Mouse (Mus musculus): ENCODE results near the gene Sh3gl1. TPM values are rescaled to one million over a fixed set of nuclear protein-coding genes. Genes with fewer than 3 reads are reported as not detected.

Gene Sh3gl1
- total RNA-seq, 2 experiments from 2014 or later = 23.0 to 24.1 TPM

DNA sequence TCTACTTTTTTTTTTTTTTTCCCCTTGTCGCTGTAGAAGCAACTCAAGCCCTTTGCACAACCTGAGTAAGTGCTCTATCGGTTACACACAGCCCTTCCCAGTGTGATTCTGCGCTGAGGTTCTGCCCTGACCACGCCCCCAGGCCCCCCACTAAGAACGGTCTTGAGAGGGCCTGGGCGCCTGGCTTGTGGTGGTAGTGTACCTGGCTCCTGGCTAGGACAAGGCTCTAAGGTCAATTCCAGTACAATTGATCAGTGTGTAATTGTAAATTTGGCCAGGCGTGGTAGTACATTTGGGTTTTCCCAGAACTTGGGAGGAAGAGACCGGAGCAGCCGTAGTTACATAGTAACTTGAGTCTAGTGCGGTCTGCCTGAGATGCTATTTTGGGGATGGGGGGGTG, 29.5 kb downstream of the Sh3gl1 start:
- intact Hi-C loops (cut with DNase I) = no loop called here
- no peak for DNase-seq

- intact Hi-C loops (cut with DNase I) = no loop called here
- peak; percentile 52 to 59 for DNase-seq
These were observed 30.9 kb downstream of the Sh3gl1 start, which contains the start of the genes Stap2 and Mpnd for GRCm38 (mm10) chr17:56005415-56006061. Gene Stap2, minus strand, starts transcription at chr17:56005584. Gene Mpnd, plus strand, starts transcription at chr17:56005711.

GRCm38 (mm10) chr17:56003000-56003399, 33.4 kb downstream of the Sh3gl1 start:
- intact Hi-C loops (cut with DNase I) = no loop called here
- DNase-seq = no peak

DNA sequence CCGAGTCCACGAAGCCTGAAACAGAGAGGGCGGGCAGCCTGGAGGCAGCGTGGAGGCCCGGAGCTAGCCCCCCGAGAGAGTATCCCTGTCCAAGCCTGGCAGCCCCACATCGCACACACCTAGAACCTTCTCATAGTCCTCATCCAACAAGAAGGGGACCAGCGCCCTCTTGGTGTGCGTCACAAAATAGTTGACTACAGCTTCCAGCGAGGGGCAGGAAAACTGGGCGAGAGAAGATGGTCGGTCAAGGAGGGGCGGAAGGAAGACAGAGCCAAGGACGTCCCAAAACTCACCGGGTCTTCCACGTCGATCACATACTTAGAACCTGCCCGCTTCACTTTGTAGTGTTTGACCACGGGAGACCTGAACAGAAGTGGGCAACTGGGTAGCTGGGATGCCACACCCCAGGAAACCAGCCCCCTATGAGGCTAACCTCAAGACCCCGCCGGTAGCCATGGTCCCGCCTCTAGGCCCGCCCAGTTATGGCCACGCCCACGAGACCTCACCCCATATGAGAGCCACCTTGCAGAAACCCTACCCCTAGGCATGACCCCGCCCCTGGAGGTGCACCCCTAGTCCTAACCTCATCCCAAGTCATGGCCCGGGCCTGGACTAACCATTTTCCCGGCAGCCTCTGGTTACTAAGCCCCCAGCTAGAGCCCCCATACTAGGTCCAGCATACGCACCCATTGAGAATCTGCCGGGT, 36.5 kb downstream of the Sh3gl1 start:
- DNase-seq = no peak
- intact Hi-C loops (cut with DNase I) = no loop called here

- DNase-seq = peak in 1 of 2 experiments; percentile 38
- intact Hi-C loops (cut with DNase I) = no loop called here
These were observed 40.4 kb downstream of the Sh3gl1 start for GRCm38 (mm10) chr17:55996007-55996406.

DNA sequence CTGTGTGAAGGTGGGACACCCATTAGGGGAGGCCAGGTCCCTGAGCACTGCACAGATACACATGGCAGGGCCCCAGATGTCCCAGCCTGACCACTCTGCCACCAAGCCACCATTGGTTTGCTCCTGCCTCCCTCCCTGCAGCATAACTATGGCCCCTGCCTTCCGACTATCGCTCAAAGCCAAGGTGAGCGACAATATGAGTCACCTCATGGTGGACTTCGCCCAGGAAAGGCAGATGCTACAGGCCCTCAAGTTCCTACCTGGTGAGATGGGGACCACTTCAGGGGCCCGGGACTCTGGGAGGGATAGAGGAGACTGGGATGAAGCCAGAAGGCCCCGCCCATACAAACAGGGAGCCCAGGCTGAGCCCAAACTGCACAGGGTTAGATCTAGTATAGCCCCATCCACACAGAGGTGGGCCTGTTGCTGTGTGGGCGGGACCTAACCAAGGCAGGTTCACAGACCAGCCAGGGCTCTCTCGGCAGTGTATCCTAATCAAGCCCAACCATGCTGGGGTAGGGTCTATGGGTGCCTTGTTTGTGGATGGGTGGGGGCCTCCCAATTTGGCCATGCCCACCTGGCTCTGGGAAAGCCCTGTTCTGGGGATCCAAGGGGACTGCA, 46.0 kb downstream of the Sh3gl1 start:
- intact Hi-C loops (cut with DNase I) = no loop called here

DNA sequence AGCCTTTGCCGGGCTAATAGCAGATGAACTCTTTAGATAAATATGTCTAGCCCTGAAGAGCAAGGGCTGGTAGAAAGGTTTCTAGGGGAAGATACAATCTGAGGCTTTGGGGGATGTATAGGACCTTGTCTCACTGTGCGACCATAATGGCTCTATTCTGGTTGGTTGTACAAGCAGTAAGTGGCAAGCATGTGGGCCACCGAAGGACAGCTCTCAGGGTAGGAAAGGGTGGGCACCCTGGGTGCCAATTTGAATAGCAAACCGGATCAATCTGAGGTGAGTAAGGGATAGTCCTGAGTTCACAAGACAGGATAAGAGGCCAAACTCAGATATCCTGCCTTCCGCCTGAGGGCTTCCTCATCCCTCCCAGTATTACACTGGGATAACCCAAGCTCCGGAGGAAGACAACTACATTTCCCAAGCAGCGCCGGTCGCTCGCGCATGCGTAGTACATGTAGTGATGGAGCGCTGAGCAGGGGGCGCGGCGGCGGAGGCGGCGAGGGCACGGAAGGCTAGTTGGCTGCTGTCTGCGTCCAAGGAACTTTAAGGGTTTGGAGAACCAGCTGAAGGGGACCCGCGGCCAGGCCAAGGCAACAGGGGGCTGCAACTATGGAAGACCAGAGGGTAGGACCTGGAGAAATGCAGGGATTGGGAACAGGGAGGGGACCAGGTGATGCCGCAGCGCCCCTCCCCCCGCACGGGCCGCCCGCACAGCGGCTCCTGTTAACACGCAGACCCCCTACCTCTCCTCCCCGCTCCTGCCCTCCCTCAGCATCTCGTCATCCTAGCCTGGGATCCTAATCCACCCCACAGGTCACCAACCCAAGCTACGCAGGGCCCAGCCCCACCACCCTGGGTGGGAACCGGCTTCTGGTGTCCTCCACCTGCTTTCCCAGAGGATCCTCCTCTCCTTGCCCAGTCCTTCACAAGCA, 50.1 kb downstream of the Sh3gl1 start, which contains the start of gene Fsd1:
Gene Fsd1 (plus strand): TSS at position 480 of the 932 bp plus-strand sequence.
- DNase-seq = peak; percentile 61 to 63
- intact Hi-C loops (cut with DNase I) = no loop called here

More for the DNA sequence above, 46.0 kb downstream of the Sh3gl1 start:
- no peak for DNase-seq

- DNase-seq = no peak
- intact Hi-C loops (cut with DNase I) = no loop called here
These were observed 59.1 kb downstream of the Sh3gl1 start for GRCm38 (mm10) chr17:55977301-55977700.

GRCm38 (mm10) chr17:55976255-55976862, 60.1 kb downstream of the Sh3gl1 start:
- intact Hi-C loops (cut with DNase I) = loop anchor here (1.0 kb wide), 1 partner anchor 34 kb away; no protein-coding TSS in a partner anchor
- DNase-seq = peak; percentile 83 to 89

DNA sequence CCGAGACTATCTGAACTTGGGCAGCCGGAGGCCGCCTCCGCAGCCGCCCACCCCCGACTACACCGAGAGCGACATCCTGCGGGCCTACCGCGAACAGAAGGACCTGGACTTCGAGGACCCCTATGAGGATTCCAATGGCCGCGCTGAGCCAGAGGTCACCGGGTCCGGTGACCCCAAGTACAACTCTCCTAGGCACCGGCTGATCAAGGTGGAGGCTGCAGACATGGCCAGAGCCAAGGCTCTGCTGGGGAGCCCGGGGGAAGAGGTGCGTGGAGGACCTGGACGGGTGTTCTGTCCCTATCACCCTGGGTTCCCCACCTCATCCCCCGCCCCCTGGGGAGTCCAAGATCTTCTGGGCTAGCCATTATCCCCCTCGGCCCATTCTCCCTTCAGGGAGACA, 65.0 kb downstream of the Sh3gl1 start:
- intact Hi-C loops (cut with DNase I) = no loop called here
- DNase-seq = no peak

DNA sequence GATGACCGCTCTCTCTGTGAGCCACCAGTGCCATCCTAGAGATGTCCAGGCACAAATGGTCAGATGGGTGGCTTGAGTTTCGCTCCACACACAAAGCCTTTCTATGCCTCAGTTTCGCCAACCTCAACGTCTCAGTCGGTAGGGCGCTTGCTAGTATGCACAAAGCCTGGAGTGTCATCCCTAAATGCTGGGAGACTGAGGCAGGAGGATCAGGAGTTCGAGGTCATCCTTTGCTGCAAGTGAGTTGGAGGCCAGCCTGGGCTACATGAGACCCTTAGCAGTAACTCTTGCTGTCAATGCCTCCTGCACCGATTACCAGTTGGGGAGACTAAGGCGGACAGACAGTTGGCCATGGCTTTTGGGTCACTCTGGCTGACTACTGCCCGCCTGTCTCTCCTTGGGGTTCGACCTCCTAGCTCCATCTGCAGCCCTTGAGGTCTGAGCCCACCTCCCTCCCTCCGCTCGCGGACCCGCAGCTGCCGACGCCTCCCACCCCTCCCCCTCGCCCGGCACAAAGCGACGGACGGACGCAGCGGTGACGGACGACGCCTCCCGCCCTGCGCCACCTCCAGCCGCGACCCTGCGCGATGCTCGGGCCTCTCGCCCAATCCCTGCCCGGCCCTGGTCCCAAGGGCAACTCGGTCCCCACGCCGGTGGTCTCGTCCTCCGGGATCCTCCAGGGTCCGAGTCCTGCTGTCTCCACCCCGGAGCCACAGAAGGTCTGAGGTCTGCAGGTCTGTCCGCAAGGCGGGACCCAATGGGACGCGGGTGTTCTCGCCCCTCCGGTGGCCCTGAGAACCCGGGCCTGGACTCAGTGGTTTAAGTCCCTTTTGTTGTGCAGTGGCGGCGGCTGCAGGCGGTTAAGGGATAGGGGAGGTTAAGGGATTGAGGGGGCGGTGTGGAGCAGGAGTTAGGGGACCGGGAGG, 66.2 kb downstream of the Sh3gl1 start, which contains the start of gene Shd:
Gene Shd (plus strand): TSS at position 502 of the 926 bp plus-strand sequence.
- intact Hi-C loops (cut with DNase I) = no loop called here
- peak; percentile 46 to 54 for DNase-seq

DNA sequence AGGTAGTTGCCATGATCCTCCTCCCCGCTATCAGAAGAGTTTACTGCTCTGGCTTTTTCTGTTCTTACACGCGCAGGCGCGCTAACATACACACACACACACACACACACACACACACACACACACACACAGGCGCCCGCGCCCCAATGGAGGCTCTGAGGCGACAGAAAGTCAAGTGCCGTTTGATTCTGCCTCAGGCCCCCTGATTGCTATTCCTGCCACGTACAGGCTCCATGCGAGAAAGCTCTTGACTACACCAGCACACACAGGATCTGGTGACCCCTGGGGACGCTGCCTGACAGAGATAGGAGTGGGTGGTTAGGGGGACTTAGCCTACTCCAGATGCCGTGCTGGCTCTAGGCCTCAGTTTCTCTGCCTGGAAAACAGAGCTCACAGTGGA, 66.9 kb downstream of the Sh3gl1 start:
- intact Hi-C loops (cut with DNase I) = no loop called here
- no peak for DNase-seq

DNA sequence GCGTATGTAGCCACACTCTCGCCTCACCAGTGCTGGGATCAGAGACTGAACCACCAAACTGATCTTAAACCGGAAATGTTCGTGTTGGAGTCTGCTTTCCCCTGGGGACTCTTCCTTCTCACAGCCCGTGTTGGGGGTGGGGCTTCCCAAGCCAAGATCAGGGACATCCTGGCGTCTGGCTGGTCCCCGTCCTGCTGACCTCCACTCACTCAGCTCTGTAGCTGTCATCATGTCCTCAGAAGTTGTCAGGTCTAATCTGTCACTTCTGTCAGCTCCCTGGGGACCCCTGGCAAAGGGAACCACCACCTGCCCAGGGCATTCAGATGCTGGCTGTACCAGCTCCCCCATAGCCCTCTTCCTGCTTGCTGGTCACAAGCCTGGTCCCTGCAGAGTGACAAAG, 68.2 kb downstream of the Sh3gl1 start:
- intact Hi-C loops (cut with DNase I) = no loop called here
- DNase-seq = peak; percentile 35 to 48

- no peak for DNase-seq
- intact Hi-C loops (cut with DNase I) = no loop called here
These were observed 69.2 kb downstream of the Sh3gl1 start for GRCm38 (mm10) chr17:55967186-55967585.

Other genes with a start within 250 kb of the Sh3gl1 start
- gene Zfp119a, start 157.7 kb downstream of the Sh3gl1 start, total RNA-seq (2021) = 1 to 10 TPM; 3.4 to 4.3 TPM
- 1 to 10 TPM; 4.6 to 5.3 TPM for gene Zfp959, start 144.5 kb downstream of the Sh3gl1 start, total RNA-seq (2021)
- 1 to 10 TPM; 3.3 to 4.1 TPM for gene Zfp119b, start 87.1 kb downstream of the Sh3gl1 start, total RNA-seq (2021)
- gene Ebi3, start 84.0 kb downstream of the Sh3gl1 start, total RNA-seq (2021) = under 1 TPM; 0.63 to 0.81 TPM
- gene Yju2, start 77.5 kb downstream of the Sh3gl1 start, total RNA-seq (2021) = 10 to 100 TPM; 10.8 to 12.6 TPM
- gene Shd, start 66.2 kb downstream of the Sh3gl1 start, total RNA-seq (2021) = 1 to 10 TPM; 1.3 to 3.1 TPM
- under 1 TPM in 1 of 2 experiments, not detected in 1; 0.74 TPM for gene Fsd1, start 50.1 kb downstream of the Sh3gl1 start, total RNA-seq (2021)
- gene Stap2, start 31.1 kb downstream of the Sh3gl1 start, total RNA-seq (2021) = 10 to 100 TPM; 15.9 to 17.9 TPM
- 10 to 100 TPM; 44.1 to 49.9 TPM for gene Mpnd, start 30.9 kb downstream of the Sh3gl1 start, total RNA-seq (2021)
- 1 to 10 TPM; 2.6 to 3.4 TPM for gene Chaf1a, start 3.8 kb upstream of the Sh3gl1 start, total RNA-seq (2021)
- gene Ubxn6, start 38.4 kb upstream of the Sh3gl1 start, total RNA-seq (2021) = 10 to 100 TPM; 46.9 to 50.5 TPM
- 10 to 100 TPM; 37.3 to 39.8 TPM for gene Hdgfl2, start 43.0 kb upstream of the Sh3gl1 start, total RNA-seq (2021)
- 100 to 1,000 TPM; 125 to 147 TPM for gene Plin4, start 73.2 kb upstream of the Sh3gl1 start, total RNA-seq (2021)
- gene Plin5, start 81.0 kb upstream of the Sh3gl1 start, total RNA-seq (2021) = 100 to 1,000 TPM; 154 to 166 TPM
- 10 to 100 TPM; 36.7 to 45.8 TPM for gene Lrg1, start 85.4 kb upstream of the Sh3gl1 start, total RNA-seq (2021)
- gene Sema6b, start 103.7 kb upstream of the Sh3gl1 start, total RNA-seq (2021) = 10 to 100 TPM; 14.5 to 14.7 TPM
- gene Tnfaip8l1, start 125.8 kb upstream of the Sh3gl1 start, total RNA-seq (2021) = 1 to 10 TPM; 3.5 to 5.1 TPM
- gene Mydgf, start 147.3 kb upstream of the Sh3gl1 start, total RNA-seq (2021) = 10 to 100 TPM; 33.2 to 34.6 TPM
- gene Dpp9, start 182.3 kb upstream of the Sh3gl1 start, total RNA-seq (2021) = 10 to 100 TPM; 32.8 to 36.6 TPM
- 10 to 100 TPM; 90.4 to 94.6 TPM for gene Fem1a, start 220.2 kb upstream of the Sh3gl1 start, total RNA-seq (2021)
- 10 to 100 TPM in 1 of 2 experiments, 1 to 10 TPM in 1; 9.5 to 11.4 TPM for gene Ticam1, start 240.2 kb upstream of the Sh3gl1 start, total RNA-seq (2021)

Data from heart, postnatal 14 days (tissue).